Mouse (Mus musculus): ENCODE measurements around the gene Gpsm3. TPM values are rescaled to one million over a fixed set of nuclear protein-coding genes. Genes with fewer than 3 reads are reported as not detected.

The Gpsm3 gene
- polyA plus RNA-seq, 1 experiment: 10.0 TPM

DNA sequence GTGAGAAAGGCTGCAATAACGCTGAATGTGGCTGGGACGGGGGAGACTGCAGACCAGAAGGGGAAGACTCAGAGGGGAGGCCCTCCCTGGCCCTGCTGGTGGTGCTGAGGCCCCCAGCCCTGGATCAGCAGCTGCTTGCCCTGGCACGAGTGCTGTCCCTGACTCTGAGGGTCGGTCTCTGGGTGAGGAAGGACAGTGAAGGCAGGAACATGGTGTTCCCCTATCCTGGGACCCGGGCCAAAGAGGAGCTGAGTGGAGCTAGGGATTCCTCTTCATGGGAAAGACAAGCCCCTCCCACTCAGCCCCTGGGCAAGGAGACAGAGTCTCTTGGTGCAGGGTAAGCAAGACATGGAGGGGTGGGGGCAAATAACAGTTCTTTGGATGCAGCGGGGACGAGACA lies 6.2 kb upstream of the Gpsm3 start:
- DNase-seq (ENCODE audit: low read depth): no peak

DNA sequence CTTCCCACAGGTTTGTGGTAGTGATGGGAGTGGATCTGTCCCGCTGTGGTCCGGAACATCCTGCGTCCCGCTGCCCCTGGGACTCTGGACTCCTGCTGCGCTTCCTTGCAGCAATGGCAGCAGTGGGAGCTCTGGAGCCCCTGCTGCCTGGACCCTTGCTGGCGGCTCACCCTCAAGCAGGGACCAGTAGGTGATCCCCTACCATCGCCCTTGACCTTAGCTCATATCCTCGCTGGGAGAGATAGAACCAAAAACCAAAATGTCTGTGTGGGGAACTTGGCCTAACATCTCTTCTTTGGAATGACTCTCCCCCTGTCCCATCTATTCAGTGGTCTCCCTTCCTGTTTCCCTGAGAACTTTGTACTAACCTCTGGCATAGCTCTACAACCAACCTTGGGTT lies 5.8 kb upstream of the Gpsm3 start:
- DNase-seq (ENCODE audit: low read depth): no peak

GRCm38 (mm10) chr17:34585121-34585520 lies 4.5 kb upstream of the Gpsm3 start:
- DNase-seq (ENCODE audit: low read depth): no peak

- no peak for DNase-seq (ENCODE audit: low read depth)
Observed at GRCm38 (mm10) chr17:34585877-34586771, 3.5 kb upstream of the Gpsm3 start.

- no peak for DNase-seq (ENCODE audit: low read depth)
Observed at GRCm38 (mm10) chr17:34586796-34587422, 2.7 kb upstream of the Gpsm3 start.

DNA sequence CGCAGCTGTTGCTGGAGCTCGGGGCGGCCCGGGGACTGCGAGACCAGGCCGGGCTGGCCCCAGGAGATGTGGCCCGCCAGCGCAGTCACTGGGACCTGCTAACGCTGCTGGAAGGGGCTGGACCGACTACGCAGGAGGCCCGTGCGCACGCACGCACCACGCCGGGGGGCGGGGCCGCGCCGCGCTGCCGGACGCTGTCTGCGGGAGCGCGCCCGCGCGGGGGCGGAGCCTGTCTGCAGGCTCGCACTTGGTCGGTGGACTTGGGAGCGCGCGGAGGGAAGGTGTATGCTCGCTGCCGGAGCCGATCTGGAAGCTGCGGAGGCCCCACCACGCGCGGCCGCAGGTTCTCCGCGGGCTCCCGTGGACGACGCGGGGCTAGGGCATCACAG lies 2.2 kb upstream of the Gpsm3 start:
- DNase-seq (ENCODE audit: low read depth): no peak

DNA sequence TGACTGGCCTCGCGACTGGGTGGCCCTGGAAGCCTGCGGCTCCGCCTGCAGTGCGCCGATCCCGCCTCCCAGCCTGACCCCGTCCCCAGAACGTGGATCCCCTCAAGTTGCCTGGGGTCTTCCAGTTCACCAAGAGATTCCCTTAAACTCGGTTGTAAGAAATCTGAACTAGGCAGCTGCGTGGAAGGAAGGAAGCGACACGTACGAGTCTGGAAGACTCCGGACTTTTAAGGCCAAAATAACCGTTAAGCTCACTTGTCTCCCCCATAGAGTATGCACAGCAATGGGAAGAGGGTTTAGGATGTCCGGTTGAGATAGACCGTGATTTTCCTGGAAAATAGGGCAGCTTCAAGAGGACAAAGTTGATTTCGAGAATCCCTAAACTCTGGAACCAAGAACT lies 1.8 kb upstream of the Gpsm3 start:
- DNase-seq (ENCODE audit: low read depth): no peak

- no peak for DNase-seq (ENCODE audit: low read depth)
Observed at GRCm38 (mm10) chr17:34588767-34589166, 839 bp upstream of the Gpsm3 start.

- DNase-seq (ENCODE audit: low read depth): no peak
Observed at GRCm38 (mm10) chr17:34589206-34589605, 400 bp upstream of the Gpsm3 start.

GRCm38 (mm10) chr17:34590154-34590987 lies 765 bp downstream of the Gpsm3 start:
- no peak for DNase-seq (ENCODE audit: low read depth)

DNA sequence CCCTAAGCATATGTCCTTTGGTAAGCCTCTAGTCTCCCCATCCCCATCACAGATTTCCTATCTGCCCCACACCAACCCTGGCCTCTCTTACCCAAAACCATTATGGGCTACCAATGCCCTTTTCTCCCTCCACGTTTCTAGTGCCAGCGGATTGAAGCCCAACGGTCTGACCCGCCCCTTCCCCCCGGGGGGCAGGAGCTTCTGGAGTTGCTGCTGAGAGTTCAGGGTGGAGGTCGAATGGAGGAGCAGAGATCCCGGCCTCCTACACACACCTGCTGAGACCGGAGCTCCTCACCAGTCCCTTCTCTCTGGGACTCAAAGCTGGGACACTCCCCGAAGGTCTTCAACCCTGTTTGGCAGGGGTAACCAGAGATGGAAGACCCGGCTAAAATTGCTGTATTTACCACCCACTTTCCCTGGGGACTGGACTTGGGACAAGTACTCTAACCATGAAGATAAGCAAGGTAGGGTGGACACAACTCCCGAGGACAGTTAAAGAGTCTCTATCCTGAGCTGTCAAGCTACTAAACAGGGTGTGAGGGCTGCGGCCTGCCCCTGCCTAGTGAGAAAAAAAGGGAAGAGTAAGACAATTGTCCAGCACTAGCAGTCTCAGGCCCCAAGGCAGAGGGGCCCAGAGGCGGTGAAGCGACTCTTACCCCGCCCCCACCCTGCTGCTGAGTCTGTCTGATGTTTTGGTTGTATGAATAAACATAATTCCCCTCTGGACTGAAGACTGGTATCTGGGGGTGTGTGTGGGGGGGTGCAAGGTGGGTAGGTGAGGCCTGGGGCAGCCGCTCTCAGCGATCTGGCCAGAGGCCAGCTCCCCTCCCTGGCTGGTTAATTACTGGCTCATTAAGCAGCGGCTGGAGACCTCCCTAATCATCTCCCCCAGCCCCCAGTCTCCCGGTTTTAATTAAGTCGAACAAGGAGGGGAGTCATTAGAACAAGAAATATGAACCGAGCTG lies 1.7 kb downstream of the Gpsm3 start, which contains the start of gene Pbx2:
TSS of gene Pbx2 (plus strand) at position 238 of the 965 bp plus-strand sequence.
- DNase-seq (ENCODE audit: low read depth): no peak

DNA sequence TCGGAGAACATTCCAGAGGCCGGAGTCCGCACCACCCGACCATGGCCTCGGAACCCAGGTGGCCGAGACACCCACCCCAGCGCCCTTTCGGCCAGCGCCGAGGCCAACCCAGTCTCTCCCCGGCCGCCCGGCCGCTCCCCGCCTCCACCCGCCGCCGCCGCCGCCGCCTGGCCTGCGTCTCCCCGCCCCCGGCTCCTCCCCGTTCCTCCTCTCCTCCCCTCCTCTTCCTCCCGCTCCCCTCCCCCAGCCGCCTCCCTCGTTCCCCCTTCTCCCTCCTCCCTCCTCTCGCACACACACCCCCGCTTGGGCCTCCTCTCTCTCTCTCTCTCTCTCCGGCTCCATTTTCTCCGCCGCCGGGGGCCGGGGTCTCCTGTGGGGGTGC lies 2.4 kb downstream of the Gpsm3 start:
- no peak for DNase-seq (ENCODE audit: low read depth)

- no peak for DNase-seq (ENCODE audit: low read depth)
Observed at GRCm38 (mm10) chr17:34592581-34593549, 3.3 kb downstream of the Gpsm3 start.

DNA sequence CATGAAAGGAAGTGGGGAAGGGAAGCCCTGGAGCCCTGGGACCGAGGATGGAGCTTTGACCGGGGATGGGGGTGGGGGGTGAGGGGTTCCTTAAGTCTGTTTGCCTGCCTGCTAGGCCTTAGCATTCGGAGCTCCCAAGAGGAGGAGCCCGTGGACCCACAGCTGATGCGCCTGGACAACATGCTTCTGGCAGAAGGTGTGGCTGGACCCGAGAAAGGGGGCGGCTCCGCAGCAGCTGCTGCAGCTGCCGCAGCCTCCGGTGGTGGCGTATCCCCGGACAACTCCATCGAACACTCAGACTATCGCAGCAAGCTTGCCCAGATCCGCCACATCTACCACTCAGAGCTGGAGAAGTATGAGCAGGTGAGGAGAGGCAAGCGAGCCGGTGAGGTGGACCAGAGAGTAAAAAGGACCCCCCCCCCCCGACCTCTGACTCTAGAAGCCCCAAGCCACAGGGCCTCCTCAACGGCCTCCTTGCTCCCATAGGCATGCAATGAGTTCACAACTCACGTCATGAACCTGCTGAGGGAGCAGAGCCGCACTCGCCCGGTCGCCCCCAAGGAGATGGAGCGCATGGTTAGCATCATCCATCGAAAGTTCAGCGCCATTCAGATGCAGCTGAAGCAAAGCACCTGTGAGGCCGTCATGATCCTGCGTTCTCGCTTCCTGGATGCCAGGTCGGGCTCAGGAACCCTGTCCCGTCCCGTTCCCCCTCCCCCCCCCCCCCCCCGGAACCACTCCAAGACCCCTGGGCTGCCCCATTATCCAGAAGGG lies 4.3 kb downstream of the Gpsm3 start:
- DNase-seq (ENCODE audit: low read depth): no peak

DNA sequence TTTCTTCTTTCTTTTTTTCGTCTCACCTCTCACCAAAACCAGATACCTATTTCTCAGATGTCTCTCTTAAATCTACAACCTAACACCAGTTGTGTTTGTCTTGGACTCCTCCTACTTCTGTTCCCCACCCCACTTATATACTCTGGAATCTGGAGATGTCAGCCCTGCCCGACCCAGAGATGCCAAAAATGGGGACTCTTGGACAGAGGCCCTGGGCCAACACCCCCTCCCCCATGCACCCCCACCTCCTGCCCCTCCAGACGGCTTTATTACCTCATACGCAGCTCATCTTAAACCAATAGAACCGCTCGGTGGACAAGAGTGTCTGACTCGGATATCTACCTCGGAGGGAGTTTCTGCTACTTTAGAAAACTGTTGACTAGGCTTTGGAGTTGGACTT lies 6.5 kb downstream of the Gpsm3 start:
- DNase-seq (ENCODE audit: low read depth): no peak

GRCm38 (mm10) chr17:34597566-34598095 lies 8.0 kb downstream of the Gpsm3 start, which contains the start of gene Ager:
TSS of gene Ager (plus strand) at chr17:34597862.
- DNase-seq (ENCODE audit: low read depth): no peak

GRCm38 (mm10) chr17:34599891-34600290 lies 10.3 kb downstream of the Gpsm3 start:
- DNase-seq (ENCODE audit: low read depth): no peak

DNA sequence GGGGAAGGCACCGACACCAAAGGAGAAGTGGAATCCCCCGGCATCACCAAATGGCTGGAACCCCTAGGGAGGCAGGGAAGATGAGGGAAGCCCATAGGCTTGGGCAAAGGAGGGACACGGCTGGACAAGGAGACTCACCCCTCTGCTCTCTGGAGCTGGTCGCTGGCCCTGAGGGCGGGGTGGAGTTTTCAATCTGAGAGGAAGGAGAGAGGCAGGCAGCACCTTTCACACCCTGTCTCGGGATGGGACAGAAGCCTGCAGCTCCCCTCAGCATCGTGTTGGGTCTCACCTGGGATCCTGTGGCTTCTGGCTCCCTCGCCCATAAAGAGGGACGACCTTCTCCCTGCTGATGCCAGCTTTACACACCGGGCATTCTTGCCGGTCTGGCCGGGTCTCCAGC lies 12.2 kb downstream of the Gpsm3 start:
- no peak for DNase-seq (ENCODE audit: low read depth)

Measured in gonadal fat pad, adult 2 months (tissue).